Mouse (Mus musculus) heart, postnatal 0 days (tissue): ENCODE measurements around the gene Zfp988.
"Not testable (repeated sequence)": the region's sequence is repeated elsewhere in the genome, so short reads cannot be mapped to it uniquely, and the experiment has no call there.

Source experiments
- CTCF ChIP-seq: IDR thresholded peaks from 2 replicates; pipeline ENCODE4 v1.5.1; 2016; ENCODE audit warnings: antibody characterized with exemption, control low read depth, low read depth
- EP300 ChIP-seq: IDR thresholded peaks from 2 replicates; pipeline ENCODE4 v1.6.1; 2016; ENCODE audit warnings: antibody characterized with exemption, low read depth

DNA sequence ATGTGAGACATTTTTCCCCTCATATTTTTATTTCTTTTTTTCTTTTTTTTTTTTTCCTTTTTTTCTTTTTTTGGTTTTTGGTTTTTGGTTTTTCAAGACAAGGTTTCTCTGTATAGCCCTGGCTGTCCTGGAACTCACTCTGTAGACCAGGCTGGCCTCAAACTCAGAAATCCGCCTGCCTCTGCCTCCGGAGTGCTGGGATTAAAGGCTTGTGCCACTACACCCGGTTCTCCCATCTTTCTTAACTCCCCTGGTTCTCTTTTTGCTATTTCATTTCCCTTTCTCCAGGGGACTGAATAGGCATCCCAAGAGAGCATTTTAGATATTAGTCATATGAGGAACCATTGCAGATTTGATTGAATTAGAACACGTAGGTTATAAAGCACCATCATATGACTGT, 48.2 kb downstream of the Zfp988 start:
- TF ChIP-seq CTCF, EP300: not testable (repeated sequence)
